Mouse (Mus musculus) erythroblast, adult 5-6 weeks (primary cell): ENCODE results near the gene Synm. TPM values are rescaled to one million over a fixed set of nuclear protein-coding genes. Genes with fewer than 3 reads are reported as not detected.

Experiments
- ATAC-seq: replicated peaks from 2 replicates; pipeline ENCODE4 v1.8.0; 2016; ENCODE audit warnings: moderate number of reproducible peaks, mild to moderate bottlenecking, moderate TSS enrichment, inconsistent platforms; ENCODE audit not compliant: poor library complexity, low FRiP score, severe bottlenecking
- total RNA-seq, 2 experiments: library from RNA; stranded (forward) in 1 of 2; stranded (reverse) in 1 of 2; fragments of 150-400 nt in 1 of 2; fragments of 200-764, 138-1000 nt in 1 of 2; gene quantifications; 2 replicates each; pipeline versions ENCODE4 v1.2.3 to v1.2.4; 2015 to 2017; ENCODE audit warnings: low replicate concordance in 2 of 2

Synm gene
- total RNA-seq, 2 experiments from 2014 or later: not detected

DNA sequence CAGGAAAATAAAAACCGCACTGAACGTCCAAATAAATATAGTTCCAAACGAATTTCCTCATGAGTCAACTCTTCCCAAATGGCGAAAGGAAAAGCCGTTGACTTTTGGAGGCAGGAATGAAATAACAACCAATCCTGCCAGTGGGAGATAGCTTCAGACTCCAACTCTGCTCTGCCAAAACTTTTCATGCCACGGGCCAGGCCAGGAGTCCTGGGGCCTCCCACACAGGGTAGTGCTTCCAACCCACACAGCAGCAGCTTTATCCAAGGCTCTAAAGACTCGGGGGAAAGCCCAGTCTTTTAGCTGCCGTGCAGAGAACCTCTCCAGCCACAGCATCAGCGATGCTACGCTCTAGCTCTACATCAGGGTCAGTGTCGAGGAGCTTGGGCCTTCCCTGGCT lies 4.9 kb downstream of the Synm start:
- ATAC-seq: no peak

DNA sequence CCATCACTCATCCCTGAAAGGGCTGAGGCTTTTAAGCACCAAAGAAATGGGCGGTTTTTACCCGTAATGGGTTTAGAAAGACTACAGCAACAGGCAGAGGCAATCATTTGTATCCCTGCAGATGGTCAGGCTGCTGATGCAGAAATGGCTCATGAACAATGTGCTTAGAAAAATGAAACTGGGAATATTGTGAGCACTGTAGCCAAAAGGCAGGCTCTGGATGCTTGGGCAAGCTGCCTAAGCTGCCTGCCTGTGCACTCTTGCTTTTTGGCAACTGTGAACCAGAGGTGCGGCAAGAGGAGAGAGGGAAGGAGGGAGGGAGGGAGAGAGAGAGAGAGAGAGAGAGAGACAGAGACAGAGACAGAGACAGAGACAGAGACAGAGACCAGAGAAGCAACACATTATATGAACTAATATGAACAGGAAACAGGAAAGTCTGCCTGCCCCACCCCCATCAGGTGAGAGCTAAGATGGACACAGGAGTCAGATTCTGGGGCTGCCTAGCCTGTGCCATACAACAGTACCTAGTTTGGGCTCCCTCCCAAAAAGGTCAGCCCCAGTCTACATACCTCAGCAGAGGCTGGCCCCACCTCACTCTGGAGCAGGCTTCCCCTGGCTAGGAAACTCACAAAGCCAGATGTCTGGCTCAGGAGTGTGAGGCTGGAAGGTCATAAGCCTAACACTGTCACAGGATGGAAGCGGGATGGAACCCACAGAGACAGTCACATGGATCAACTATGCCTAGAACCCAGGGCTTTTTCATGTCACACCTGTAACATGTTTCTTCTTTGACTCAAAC lies 9.9 kb downstream of the Synm start:
- ATAC-seq: no peak

DNA sequence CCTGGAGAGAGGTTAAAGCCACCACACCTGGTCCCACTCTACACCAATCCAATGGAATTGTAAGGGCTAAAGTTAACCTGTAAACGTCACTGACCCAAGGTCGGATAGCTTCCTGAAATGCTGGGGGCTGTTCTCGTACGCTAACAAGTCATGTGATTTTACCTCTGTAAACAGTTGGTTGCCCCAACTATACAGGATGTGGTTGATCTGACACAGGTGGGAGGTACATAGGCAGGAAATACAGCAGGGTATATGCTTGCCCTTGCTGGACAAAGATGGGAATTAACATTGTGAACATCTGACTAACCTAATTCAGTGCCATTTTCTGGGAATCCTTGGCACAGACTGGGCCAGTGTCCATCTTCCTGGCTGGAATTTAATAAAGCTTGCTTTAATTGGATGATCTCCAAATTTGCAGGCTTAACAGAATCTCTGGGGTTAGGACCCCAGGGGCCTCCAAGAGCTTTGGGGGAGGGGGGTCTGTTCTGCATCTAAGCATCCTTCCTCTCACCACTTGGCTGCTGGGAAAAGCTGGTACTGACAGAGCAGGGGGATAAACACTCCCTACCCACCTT lies 11.7 kb downstream of the Synm start:
- ATAC-seq: no peak

DNA sequence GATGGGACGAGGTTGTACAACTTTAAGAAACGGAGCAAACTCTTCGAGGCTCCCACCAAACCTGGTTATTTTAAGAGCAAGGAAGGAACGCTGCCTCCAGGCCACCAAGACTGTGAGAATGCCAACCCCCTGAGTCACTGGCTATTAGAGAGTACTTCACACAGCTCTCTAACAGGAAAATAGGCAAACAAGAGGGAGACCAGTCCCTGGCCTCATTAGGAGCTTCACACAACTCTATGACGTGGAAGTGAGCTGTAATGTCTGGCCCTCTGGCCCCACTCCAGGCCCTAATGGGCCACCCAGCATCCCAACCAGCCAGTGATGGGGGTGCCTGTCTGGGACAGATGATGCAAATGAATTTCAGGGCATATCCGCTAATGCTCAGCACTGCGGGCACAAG lies 17.8 kb downstream of the Synm start:
- ATAC-seq: no peak

DNA sequence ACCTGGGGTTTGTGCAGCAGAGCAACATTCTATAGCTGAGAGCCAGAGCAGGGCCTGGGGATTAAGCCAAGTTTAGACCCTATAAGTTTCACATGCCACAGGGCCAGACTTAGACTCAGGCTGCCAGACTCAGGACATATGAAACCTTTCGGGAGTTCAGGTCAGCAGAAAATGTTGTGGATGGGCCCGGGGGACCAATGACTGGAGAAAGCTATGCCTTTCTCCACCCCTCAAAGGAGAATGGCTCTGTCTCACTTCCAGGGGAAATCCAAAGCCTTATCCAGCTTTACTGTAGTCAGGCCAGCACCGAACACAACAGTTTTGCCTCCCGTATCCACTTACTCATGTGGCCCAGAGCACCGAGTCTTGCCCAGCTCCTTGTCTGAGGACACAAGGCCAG lies 18.7 kb downstream of the Synm start:
- ATAC-seq: no peak

DNA sequence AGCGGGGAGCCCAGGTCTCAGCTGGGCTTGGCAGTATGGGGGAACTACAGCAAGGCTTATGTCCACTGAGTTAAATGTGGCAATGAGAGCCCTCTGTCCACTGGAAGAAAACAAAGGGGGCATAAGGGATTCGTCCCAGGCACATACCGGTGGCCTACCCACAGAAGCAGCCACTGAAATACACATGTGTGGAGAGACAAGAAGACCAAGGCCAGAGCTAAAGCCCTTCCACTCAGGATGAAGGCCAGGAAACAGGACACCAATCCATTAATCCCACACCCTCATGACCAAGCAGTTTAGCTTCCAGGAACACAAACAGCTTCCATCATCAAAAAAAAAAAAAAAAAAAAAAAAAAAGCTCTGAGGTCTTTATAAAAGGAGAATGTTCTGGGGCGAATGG lies 19.2 kb downstream of the Synm start:
- ATAC-seq: no peak

DNA sequence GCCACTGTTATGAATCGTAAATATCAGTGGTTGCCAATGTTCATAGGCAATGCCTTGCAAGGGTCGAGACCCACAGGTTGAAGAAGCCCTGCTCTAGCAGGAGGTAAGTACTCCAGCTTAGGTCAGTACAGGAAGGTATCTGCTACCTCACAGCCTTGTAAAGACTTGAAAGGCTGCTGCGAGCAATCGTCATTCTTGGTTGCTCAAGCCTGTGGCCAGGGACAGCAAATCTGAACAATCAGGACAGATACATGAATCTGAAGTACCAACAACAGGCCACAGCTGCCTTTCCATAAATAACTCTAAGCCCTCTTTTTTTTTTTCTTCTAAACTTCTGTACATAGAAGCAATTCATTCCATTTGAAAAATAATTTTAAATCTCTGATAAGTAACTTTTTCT lies 27.3 kb downstream of the Synm start:
- ATAC-seq: no peak

DNA sequence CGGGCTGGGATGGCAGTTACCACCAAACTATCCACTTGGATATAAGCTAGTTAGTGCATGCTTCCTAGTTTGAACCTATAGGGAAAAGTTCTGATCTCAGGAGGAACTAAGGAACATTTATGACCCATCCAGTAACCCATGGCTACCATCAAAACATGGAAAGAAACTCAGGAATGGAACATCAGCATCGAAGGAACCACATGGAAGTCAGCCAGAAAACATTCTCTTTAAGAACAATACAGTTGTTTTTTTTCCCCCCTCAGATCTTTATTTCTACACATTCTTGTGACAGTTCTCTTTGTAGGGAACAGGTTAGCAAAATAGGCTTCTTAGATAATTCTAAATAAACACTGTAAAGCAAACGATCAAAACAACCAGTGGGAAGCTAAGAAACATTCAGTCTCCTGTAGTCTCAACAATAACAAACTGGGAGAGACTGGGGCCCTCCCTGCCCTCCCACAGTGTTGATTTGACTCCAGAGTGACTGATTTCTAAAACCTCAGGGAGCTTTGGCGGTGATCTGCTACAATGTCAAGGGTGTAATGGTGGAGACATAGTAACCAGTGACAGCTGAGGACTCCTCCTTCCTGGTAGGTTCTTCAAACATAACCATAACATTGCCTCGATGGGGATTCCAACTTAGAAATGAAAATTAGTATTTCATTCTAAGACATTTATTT lies 29.0 kb downstream of the Synm start:
- ATAC-seq: no peak

DNA sequence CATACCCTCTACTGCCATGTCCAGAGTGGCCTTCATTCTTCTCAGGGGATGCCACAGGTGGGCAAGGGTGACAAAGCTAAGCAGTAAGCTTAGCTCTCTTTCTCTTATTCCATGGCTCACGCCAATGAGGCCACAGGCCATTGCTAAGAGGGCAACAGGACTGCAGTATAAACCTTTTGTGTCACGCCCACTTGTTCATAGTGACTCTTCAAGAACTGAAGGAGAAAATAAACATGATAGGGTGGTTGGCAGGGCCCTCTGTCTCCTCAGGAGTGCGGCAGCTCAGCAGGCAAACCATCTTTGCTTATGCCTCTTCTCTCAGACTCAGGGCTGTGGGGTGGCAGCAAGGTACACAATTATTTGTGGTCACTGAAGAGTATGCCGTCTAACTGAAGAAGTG lies 30.7 kb downstream of the Synm start:
- no peak for ATAC-seq

DNA sequence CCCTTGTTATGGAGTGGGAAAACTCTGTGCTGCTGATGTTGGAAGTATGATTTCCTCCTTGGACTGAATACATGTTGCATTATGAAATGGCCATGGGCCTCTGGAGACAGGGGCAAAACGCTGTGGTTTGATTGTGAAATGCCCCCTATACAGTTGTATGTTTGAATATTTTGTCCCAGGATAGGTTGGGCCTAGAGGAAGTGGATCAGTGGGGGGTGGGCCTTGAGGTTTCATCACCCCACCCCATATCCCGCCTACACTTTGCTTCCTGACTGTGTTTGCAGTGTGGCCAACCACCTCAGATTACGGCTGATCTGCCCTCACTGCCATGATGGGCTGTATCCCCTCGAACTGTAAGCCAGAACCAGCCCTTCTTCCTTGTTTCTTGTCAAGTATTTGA lies 31.3 kb downstream of the Synm start:
- no peak for ATAC-seq

DNA sequence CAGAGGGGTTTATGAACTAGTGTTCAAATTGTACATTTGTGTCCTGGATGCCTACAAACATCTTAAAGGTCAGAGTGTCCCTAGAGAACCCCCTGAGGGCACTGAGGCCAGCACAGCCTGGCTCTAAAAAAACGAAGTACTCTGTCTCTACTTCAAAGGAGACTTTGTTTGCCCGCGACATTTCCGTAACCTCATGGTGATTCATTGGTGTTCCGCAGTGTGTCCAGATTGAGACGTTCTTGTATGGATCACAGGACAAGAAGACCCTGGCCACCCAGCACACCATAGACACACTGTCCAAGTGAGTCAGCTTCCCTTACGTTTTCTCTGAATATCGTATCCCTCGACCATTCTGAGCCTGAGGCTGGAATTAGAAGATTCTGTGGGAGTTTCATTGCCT lies 34.5 kb downstream of the Synm start:
- ATAC-seq: no peak

DNA sequence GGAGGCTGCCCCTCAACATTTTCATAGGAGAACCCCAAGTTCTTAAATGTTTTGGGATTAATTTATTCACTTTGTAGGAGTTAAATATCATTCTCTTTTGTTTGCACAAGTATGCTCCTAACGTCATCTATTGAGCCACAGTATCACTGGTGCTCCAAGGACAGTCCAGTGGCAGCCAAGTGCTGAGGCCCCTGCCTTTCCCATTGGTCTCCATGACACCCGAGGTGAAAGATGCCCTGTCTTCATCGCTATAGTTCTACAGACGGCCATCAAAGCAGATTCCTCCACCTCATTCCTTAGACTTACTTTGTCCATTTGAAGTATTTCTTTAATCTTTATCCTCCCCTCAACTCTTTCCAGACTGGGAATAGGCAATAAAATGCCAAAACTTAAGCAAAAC lies 35.0 kb downstream of the Synm start:
- no peak for ATAC-seq

DNA sequence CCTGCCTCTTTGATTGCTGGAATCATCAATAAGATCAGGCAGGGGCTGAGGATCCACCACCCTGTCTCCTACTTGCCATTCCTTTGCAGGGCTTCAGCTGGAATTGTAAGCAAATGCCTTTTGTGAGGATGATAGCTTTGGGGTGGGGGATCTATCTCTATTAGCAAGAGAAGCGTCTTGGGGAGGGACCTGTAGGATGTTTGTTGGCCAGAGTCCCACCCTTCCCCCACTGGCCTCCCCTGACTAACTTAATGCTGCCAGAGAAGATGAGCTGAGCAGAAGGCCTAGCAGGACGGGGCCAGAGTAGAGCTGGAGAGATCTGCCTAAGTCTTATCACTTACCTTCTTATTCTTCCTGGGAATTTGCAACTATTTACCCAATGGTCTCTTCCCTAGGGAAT lies 37.4 kb downstream of the Synm start:
- no peak for ATAC-seq

DNA sequence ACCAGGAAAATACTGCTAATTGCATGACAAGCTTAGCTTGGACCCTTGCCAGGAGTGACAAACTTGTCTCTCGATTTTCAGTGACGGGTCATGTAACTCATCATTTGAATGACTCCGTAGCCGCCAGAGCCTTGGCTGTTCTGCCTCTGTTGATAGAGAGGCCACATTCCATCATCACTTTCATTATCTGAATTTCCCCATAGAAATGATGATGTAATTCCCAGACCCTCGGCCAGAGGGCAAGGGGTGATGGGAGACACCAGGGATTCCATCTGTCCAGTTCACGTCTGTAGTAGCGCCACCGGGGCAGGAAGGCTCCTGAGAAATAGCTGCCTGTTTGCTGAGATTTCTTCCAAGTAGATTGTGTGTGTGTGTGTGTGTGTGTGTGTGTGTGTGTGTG lies 40.7 kb downstream of the Synm start:
- ATAC-seq: no peak

DNA sequence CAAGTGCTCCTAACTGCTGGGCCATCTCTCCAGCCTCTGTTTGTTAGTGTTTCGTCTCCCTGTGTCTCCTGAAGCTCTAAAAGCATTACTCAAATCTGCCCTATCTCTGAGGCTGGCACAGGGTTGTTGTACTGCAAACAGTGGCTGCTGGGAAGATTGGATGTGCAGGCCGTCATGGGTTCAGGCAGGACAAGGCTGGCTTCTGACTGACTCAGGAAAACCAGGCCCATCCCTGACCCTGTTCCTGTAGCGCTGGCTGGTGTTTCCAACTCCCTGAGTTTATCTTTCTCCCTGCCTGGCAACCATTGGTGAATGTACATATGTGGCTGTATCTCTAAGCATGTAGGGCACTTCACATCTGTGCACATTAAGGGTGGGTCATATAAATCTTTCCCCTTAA lies 42.0 kb downstream of the Synm start:
- ATAC-seq: no peak

DNA sequence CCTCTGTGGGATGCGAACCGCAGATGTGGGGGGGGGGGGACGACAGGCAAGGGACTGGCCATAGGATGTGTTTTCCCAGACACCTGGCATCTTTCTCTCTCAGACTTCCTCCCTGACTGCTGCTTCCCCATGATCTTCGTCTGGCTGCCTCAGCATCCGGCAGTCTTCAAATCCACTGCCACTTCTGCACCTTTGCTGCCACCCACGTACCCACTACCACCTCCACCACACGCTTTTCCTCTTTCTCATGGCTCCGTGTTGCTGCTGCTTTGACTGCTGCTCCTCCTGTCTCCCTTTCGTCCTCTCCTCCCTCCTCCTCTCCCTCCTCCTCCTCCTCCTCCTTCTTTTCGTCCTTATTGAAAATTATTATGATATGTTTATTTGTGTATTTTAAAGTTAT lies 42.6 kb downstream of the Synm start:
- no peak for ATAC-seq

DNA sequence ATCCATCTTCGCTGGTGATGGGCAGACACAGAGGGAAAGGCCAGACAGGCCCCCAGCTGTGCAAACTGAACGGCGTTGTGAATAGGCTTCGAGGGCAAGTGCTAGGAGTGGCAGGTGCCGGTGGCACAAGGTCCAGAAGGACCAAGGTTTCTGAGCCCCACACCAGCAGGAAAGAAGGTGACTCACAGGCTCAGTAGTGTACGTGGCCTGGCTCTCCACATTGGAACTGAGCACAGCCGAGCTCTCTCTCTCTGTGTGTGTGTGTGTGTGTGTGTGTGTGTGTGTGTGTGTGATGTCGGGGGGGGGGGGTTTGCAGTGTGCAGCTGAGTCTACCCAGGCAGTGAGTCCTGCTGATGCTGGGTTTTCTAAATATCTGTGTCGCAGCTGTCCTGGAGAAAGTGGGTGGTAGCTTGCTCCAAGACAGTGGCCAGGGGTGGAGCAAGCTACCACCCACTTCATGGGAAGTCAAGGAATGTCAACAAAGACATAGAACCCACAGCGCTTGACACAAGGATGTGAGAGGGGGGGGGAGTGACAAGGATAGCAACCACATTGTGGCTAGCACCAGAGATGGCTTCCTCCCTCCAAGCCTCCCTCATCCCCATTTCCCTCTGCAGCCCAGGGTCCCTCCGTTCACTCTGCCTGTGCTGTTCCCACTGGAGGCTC lies 43.2 kb downstream of the Synm start:
- ATAC-seq: no peak

DNA sequence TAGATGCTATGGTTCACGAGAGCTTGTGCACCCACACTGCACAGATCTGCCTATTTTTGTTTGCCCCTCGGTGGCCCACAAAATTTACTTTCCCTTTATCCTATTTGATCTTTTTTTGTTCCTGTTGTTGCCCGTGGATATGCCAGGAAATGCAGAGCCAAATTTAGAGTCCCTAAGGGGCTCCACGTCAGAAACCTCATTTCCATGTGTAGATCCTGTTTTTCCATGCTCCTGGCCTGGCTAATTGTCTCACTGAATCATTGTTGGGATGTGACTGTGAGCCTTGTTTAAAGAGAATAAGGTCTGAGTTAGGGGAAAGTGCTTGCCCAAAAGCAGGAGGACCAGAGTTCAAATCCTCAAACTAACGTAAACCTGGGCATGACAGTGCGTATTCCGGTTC lies 44.4 kb downstream of the Synm start:
- ATAC-seq: no peak

DNA sequence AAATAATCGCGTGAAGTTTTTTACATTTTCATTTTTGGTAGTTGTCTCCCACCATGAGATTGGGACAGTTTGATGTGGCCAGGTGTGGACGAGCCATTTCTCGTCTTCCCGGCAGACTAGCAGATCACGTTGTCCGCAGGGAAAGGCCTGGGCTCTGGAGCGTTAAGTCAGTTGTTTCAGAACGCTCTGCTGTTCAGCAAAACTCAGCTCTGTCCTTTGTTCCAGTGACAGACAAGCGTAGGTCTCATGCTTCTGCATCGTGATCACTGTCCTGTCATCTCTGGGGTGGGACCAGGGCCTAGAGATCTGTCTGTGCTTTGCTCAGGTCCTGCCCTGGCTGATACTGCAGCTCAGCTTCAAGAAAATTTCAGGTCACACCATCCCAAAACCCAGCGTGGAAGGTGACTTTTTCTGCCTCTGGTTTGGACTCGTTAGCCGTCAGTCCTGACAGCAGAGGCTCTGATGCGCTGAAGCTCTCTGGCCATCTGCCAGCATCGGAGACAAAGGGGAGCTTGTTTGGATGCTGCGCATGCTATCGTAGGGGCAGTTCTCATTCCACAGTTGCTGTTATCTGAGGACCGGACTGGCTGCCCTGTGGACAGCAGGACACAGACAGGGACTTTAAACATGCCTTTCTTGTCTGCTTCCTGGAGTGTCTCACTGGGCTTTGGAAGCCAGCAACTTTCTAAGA lies 45.6 kb downstream of the Synm start:
- no peak for ATAC-seq

DNA sequence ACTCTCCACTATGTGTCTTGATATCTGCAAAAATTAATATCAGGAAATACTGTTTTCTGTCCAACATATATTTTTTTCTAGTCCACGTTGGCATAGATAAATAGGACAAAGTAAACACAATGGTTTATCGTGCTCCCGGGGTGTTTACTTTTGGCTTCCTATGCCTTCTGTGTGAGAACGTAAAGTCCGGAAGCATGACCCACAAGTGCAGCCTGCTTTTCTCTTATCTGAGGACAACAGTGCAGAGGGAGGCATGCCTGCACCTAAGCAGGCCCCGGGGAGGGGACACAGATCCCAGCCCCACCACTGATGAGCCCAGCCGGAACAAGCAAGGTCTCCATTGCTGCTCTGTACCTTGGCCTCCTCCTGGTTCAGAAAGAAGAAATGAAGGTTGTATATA lies 49.3 kb downstream of the Synm start:
- no peak for ATAC-seq
